Mouse (Mus musculus): ENCODE results near the gene Gpr137.

Gene Gpr137

DNA sequence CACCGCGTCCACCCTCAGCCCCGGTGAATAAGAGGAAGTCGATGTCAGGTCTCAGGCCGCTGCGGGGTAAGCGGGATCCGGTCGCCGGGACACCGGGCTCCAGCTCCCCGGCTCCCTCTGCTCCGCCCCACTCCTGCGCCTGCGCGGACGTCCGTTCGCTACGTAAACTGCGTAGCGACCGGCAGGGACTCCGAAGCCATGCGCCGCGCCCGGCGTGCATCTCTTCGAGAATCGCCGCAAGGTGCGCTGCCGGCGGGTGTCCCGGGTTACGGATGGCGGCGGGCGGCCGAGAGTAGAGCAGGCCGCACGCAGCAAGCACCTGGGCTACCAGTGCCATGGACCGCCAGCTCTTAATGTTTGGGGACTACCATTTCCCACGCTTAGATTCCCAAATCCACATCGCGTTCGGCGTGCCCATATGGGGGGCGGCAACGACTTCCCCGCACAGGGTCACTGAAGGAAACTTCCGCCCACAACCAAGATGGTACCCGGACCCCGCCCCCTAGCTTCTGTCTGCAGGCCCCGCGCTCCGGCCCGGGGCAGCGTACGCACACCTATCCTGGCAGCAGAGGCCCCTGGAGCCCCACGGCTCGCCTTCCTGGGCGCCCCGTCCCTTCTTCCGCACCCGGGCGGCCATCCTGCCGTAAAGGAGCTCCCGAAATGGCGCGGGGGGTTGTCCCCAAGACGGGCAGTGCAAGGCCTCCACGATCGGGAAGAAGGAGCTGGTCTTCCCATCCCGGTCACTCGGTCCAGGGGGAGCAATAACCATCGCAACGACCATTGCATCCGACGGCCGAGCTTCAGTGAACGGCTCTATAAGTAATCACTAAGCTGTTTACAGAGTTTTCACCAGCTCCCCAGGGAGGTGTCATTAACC is 670 bp downstream of the Gpr137 start, which contains the start of gene Bad:
Bad (plus strand) TSS at position 490 of the 877 bp plus-strand sequence.
- DNase-seq (ENCODE audit: inconsistent ontology term) = peak; percentile 95

DNA sequence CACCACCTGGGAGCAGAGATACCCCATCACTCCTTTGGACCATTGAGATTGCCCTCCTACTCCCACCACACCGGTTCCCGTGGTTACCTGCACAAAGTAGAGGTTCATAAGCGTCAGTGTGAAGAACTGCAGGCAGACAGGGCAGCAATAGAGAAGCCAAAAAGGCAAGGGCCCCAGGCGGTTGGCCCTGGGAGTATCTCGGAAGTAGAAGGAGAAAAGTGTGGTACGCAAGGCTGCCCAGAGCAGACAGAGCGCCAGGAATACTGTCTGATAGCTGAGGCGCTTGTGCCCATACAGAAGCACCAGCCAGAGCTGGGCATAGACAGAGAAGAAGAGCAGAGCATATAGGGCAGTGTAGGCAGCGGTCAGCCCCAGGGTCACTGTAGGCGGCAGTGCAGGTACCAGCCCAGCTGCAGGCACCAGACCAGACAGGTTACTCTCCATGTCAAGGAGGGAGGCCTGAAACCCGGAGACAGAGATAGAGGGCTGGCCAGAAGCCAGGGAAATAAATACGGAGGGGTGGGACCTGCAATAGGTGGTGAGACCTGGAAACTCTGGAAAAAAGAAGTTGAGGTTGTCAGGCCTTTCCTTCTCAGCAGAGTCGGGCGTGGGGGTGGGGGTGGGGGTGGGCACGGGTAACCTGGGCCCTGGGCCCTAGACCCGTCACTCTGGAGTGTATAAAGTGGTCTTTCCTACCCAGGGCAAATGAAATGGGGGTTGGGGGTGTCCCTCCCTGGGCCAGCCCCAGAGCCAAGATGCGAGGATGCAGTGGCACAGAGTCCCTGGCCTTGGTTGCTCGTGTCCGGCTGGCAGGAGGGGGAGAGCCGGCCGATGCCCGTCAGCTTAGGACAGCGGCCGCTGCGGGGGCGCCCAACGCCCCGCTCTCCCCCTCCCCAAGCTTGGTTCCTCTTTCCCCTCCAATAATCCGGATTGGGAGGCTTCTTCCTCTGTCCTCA is 1.6 kb downstream of the Gpr137 start:
- no peak for DNase-seq (ENCODE audit: inconsistent ontology term)

DNA sequence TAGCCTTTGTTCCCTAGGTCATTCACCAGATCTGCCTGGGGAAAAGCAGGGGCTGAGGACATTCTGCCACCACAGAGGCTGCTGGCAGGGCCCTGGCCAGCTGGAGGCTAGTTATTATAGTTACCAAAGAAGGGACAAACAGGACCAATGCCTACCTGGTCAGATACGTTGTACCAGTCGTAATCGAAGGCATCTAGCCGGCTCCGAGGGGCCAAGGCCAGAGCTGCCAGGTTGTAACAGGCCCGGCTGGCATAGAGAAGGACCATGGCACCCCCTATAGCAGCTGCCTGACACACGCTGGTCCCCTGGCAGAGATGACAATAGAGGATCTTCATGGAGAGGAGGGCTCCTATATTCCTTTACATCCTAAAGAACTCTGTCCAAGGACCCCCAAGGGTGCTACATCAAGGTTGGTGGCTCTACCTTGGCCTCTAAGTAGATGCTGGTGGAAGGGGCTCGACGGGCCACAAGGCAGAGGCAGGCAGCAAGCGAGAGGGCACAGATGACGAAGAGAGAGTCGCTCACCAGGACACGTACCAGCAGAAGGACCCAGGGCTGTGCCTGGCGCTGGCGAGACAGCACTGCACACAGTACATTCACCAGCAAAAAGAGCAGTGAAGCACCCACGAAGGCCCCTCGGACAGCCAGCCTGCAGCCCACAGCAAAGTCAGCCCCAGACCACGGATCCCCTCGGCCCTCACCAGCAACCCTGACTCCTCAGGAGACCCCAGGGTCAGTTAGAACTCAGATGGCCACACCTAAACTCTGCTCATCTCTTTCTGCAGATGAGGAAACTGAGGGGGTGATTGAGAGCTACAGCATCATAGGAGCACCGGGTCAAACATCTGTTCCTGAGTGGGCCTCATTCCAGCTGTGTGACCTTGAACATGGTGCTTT is 2.9 kb downstream of the Gpr137 start:
- no peak for DNase-seq (ENCODE audit: inconsistent ontology term)

DNA sequence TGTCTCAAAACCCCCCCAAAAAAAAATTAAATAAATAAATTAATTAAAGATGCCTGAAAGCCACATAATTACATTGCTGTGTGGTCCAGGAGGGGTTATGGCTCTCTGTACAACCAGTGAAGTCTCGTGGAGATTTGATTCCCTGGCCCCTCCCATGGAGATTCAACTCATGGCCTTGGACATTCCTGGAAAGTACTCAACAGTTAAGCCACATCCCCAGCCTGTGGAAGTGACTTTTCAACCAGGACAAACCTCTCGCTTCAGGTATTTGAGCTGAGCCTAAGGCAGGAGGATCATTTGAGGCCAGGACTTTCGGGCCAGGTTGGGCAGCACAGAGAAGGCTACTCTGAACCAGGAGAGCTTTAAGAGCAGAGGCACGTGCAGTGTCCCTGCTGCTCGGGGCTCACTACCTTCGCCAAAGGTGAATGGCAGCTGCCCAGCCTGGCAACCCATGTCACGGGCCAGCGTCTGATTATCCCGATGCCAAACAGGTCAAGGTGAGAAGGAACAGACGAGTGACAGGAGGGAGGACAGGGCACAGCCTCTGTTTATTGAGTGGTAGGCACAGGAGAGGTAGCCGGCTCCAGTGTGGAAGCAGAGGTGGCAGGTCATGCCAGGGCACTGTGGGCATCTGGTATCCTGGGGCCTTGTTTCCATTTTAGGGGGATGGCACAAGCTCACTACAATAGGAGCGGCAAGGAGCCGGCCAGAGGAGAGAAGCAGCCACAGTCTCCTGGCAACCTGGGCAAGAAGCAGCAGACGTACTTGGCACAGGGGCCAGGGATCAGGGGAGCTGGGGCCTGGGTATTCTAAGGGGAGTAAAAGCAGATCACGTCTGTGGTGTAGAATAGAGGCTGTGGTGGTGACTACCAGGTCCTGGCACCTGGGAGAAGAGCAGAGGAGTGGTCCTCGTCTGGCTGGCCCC is 4.5 kb downstream of the Gpr137 start:
- no peak for DNase-seq (ENCODE audit: inconsistent ontology term)

DNA sequence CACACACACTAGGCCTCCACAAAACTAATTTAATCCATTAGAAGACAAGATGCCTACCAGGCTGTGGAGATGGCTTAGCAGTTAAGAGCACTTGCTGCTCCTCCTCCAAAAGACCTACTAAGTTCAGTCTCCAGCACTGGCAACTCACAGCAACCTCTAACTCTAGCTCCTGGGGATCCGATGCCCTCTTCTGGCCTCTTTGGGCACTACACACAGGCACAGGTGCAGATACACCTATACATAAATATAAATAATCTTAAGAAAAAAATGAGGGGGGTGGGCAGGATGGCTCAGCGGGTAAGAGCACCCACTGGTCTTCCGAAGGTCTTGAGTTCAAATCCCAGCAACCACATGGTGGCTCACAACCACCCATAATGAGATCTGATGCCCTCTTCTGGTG is 6.0 kb downstream of the Gpr137 start:
- no peak for DNase-seq (ENCODE audit: inconsistent ontology term)

DNA sequence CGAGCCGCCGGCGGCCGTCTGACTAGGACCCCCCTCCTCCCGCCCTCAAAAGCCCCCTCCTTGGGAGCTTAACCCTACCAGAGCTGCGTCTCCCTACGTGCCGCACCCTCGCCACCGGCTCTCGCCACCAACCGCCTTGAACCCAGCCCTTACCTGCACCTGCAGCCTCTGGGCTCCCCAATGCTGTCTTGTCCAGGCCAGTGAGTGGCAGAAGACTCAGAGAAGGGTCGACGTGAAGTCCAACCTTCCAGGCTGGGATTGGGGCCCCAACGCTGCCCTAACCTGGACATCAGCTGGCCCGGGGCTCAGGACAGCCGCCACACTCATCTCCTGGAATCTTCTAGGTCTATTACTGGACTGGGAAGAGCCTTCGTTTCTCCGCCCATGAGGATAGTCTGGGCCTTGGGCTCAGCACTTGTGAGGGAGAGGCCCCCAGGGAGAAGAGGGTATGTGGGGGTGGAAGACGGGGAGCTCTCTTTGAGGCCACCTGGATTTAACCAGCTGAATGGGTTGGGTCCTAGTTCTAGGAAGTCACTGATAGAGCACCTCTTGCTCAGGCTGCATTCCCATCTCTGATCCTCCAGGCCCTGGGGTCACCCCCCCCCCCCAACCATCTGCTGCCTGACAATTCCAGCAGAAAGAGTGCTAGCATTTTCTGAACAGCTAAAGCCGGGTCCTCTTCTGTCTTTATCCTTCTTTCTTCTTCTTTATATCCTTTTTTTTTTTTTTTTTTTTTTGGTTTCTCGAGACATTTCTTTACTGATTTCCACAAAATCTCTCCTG is 7.9 kb downstream of the Gpr137 start, which contains the start of gene Kcnk4:
Kcnk4 (minus strand) TSS at position 321 of the 783 bp plus-strand sequence.
- no peak for DNase-seq (ENCODE audit: inconsistent ontology term)

DNA sequence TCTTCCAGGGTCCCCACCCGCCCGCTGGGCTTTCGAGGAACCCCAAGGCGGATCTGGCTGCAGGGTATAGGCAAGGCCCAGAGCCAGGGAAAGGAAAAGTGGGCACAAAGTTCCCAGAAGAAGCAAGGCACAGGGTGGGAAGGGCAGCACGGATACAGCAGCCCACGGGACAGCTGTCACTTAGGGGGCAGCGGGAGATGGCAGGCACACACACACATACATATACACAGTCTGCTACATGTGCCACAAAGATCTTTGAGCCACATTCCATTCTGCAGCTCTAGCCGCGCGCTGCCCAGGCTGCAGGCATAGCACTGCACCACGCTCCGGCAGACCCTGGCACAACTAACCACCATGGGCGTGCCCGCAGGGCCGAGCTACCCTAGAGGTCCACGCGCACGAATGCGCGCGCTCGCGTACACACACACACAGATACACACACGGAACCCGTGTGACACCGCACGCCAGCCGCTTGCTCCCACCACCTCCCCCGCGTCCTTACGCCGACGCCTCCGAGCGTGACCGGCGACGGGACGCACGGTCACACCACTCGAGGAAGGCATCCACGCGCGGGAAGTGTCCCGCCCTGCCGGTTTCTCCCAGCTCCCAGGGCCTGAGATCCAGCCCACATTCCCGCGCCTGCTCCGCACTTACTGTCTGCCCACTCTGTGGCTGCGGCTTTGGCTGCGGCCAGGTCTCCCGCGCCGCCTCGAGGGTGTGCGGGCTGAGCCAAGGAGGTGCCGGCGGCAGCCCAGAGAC is 8.7 kb downstream of the Gpr137 start:
- no peak for DNase-seq (ENCODE audit: inconsistent ontology term)

DNA sequence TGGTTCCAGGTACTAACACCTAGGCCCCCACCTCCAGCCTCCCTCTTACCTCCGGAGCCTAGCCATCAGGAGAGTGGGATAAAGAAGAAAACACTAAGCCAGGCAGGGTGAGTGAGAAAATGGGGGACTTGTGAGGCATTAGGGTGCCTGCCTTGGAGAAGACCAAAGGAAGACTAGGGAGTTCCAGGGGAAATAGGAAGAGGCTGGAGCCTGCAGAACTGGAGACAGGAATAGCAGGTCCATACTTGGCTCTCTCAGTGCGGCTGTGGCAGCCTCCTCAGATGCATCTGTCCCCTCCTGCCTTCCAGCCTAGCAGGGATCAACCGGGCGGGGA is 9.2 kb downstream of the Gpr137 start:
- no peak for DNase-seq (ENCODE audit: inconsistent ontology term)

DNA sequence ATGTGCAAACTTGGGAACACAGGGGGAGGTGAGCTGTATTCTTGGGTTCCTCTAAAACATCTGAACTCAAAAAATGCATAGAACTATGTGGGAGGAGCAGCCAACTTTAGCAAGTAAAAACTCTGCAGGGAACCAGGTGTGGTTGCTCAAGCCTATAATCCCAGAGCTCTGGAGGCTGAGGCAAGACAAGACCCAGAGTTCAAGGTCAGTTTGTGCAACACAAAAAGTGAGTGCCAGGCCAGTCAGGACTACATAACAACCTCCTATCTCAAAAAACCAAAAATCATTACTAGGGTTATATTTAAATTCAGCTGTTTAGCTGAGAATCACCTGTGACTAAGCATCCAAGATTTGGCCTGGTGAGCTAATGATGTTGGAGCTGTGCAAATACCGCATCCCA is 10.3 kb downstream of the Gpr137 start:
- no peak for DNase-seq (ENCODE audit: inconsistent ontology term)

DNA sequence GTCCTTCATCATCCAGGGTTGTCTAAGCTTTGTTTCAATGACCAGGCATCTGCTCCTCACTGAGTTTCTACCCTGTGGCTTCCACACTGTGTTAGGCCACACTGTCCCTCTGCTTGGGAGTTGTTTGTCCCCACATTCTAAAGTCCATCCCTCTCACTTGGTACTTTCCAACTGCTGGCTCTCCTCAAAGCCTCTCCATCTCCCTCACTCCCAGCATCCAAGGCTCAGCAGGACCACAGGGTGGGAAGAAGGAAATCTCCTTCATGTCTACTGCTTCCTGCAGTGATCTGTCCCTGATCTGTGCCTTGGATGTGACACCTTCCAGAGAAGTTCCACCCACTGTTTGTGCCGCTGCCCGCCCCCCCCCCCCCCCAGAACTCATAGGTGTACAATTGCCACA is 11.3 kb downstream of the Gpr137 start:
- DNase-seq (ENCODE audit: inconsistent ontology term) = no peak

DNA sequence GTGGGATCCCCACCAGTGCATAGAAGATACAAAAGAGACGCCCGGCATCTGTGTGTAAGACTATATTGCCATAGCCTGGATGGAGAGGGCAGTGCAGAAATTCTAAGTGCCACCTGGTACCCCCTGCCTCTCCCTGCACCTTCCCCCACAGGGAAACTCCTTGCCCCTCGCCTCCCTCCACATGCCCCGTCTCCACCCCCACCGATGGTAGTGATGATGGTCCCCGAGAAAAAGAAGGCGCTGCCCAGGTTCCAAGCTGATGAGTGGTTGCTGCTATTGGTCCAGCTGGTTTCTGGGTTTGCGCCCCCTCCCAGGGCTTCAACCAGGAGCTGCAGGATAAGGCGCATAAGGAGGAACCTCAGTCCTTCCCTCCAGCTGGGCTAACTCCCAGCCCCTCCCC is 14.2 kb downstream of the Gpr137 start:
- no peak for DNase-seq (ENCODE audit: inconsistent ontology term)

DNA sequence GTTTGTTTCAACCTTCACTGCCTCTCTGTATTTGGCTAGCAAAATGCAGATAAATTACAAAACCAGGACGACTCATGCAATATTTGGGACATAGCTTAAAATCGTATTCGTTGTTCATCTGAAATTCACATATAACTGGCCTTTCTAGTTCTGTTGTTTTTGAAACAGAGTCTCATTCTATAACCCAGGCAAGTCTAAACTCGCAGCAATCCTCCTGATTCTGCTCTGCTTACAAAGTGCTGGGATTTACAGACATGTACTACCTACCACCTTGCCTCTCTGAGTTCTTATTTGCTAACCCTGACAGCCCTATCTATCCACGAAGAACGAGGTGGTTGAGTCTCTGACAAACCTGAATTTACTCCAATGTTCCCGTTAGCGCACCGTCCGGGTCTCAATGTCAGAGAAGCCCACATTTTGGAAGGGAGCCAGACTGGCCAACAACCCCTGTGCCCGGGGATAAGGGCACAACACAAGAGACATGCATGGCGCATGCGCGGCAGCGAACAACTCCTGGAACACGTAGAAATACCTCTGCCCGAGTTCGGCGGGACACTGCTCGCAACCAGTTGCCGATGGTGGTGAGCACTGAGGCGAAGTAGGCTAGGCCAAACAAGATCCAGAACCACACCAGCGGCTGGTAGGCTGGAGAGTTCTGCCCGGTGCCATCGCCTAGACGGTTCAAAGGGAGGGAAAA is 15.6 kb downstream of the Gpr137 start:
- no peak for DNase-seq (ENCODE audit: inconsistent ontology term)

DNA sequence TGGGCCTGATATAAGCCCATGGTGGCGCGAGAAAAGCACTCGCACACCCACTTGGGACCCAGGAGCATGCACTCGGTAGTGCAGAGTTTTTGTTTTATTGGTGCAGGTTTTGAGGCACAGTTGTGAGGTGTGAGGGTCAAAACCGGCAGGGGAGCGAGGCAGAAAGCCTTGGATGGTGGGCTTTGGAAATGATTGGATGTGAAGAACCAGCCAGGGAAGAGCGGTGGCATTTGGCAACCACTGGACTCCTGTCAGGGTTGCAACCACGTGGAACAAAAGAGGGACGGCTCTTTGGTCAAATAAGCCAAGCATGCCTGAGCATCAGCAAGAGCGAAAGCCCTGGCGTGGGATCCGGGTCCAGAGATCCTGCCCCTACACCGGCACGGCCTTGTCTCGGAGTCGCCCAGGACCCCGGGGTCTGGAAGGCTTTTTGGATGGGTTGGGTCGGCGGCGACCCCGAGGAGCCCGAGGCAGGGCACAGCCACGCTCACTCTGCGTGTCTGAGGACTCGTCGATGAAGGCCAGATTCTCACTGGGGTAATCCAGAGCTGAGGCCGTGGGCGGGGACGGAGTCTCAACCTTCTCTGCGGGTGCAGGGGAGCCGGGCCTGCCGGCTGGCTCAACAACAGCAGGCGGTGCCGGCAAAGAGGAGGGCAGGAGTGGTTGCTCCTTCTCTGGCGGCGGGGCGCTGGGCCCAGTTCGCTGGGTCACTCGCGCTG is 16.5 kb downstream of the Gpr137 start:
- no peak for DNase-seq (ENCODE audit: inconsistent ontology term)

DNA sequence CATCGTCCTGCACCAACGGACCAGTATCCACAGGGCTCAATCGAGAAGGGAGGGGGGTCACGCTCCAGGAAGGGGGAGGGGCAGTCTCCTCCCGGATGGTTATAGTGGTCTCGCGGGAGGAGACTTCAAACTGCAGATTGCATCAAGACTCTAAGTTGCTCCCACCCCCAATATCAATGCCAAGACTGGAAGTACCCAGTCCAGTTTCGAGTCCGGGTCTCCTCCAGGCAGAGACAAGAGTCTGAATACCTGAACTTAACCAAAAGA is 17.0 kb downstream of the Gpr137 start, which contains the start of gene Catsperz:
Catsperz (minus strand) TSS at position 74 of the 267 bp plus-strand sequence.
- DNase-seq (ENCODE audit: inconsistent ontology term) = no peak

DNA sequence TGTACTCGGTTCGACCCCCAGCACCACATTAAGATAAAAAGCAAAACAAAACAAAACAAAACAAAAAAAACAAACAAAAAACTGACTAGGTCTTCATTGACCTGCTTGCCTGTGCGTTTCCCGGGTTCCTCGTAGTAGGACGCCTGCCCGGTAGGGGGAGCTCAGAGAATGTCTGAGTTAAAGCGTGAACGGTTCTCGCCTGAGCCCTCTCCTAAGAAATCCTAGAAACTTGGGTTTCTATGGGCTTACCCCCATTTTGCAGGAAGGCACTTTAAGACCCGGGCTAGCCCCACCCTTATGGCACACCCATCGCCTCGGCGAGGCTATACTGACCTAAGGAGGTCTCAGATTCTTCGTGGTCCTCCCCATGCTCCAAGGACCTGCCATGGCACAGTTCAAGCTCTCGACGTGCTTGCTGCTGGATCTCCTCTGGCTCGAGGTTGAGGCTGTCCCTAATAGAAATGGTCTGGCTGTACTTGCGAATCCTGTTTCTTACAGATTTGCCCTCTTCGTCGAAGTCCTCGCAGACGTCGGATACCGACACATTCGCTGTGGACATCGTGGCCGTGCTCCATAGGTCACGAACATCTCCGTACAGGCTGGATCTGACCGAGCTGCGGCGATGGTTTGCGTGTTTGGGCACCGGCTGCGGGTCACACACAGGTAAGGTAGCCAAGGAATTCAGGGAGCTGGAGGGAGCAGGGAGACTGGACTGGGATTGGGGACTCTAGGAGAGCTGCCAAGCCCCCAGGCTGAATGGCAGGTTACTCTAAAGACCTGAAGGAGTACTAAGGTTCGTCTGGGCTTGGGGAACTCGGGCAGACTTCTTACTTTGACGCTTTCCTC is 17.6 kb downstream of the Gpr137 start:
- DNase-seq (ENCODE audit: inconsistent ontology term) = peak; percentile 66

DNA sequence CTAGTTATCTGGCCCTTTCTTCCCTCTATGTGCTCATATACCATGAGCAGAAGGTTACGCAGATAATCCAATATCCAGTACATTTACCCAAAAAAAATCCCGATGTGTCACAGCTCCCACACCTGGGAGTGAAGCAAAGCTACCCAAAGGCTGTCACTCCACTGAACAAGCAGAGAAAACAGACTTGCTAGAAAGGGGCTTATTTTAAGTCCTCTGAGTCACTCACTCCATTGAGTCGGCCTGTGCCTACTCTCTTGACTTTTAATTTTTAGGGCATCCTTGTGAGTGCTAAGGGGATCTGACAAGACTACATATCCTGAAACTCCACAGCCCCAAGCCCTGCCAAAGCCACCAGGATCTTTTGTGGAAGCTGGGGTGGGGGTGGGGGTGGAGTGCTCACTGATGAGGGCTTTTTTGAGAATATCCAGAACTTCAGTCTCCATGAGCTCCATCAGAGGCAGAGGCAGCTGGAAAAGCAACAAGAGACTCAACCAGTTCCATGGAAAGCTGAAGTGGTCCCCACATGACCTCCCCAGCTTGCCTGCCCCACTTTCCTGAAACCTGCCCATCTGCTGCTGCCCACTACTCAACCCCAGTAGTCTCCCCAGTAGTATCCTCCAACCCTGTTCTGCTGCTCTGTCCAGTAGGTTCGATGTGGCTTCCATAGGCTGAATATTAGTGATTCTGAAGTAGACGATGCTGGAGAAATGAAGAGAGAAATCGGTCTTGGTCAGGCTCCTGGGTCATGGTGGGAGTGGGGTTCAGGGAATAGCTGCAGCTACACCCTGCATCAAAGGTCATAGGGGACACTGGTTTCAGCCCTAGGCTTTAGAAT is 19.2 kb downstream of the Gpr137 start:
- DNase-seq (ENCODE audit: inconsistent ontology term) = no peak
